Comparison of ENCODE assay signal across 31 mouse cellular contexts in genomic region chr1:179272351-179272750, GRCm38 (mm10).
"Had no signal": no experiment of that assay in that cellular context is flagged by ENCODE, and none has a peak within 500 bp of the region (broad histone marks: within the 10 kb centered on the region; RNA-seq: fewer than 3 reads in every experiment).

No protein-coding gene starts in this region.

- H3K4me1 ChIP-seq: limb, embryonic 10.5 days; limb, embryonic 12.5 days; limb, embryonic 13.5 days; limb, embryonic 15.5 days; liver, embryonic 12.5 days; liver, embryonic 13.5 days; liver, embryonic 15.5 days; lung, embryonic 15.5 days; megakaryocyte, embryonic 14.5 days; midbrain, embryonic 10.5 days; midbrain, embryonic 12.5 days; midbrain, embryonic 15.5 days; neural tube, embryonic 12.5 days had no signal

- DNase-seq: left cerebral cortex, postnatal 4 days; liver; liver, embryonic 13.5 days; liver, postnatal 0 days; lung, adult 18-20 months; lung, adult 2 months; lung, embryonic 14.5 days; lung, postnatal 10 days; lung, postnatal 14 days; lung, postnatal 36 days; lung, postnatal 4 days; midbrain, embryonic 14.5 days had no signal

- H3K36me3 ChIP-seq: limb, embryonic 10.5 days; limb, embryonic 12.5 days; limb, embryonic 13.5 days; limb, embryonic 15.5 days; liver, embryonic 13.5 days; liver, embryonic 15.5 days; lung, embryonic 15.5 days; midbrain, embryonic 10.5 days; midbrain, embryonic 12.5 days; midbrain, embryonic 15.5 days; neural tube, embryonic 12.5 days had no signal

- H3K4me2 ChIP-seq: limb, embryonic 12.5 days; limb, embryonic 13.5 days; limb, embryonic 15.5 days; liver, embryonic 11.5 days; liver, embryonic 12.5 days; liver, embryonic 13.5 days; liver, embryonic 15.5 days; lung, embryonic 14.5 days; lung, embryonic 15.5 days; midbrain, embryonic 11.5 days; midbrain, embryonic 12.5 days; midbrain, embryonic 15.5 days; neural tube, embryonic 12.5 days had no signal

- H3K9me3 ChIP-seq: liver, embryonic 15.5 days; lung, embryonic 15.5 days; midbrain, embryonic 15.5 days had no signal

- ATAC-seq: liver, embryonic 12.5 days; liver, postnatal 0 days; lung, postnatal 0 days; midbrain, embryonic 15.5 days; midbrain, embryonic 16.5 days had no signal

- H3K4me3 ChIP-seq: limb, embryonic 10.5 days; limb, embryonic 12.5 days; limb, embryonic 13.5 days; limb, embryonic 15.5 days; liver, embryonic 12.5 days; liver, embryonic 13.5 days; liver, embryonic 15.5 days; lung, embryonic 15.5 days; megakaryocyte, embryonic 14.5 days; midbrain, embryonic 10.5 days; midbrain, embryonic 12.5 days; midbrain, embryonic 15.5 days; myocyte; neural tube, embryonic 12.5 days had no signal

- H3K27me3 ChIP-seq: limb, embryonic 12.5 days; limb, embryonic 13.5 days; limb, embryonic 15.5 days; liver, embryonic 12.5 days; liver, embryonic 13.5 days; liver, embryonic 15.5 days; lung, embryonic 15.5 days; megakaryocyte, embryonic 14.5 days; midbrain, embryonic 12.5 days; midbrain, embryonic 15.5 days; neural tube, embryonic 12.5 days had no signal

- H3K9ac ChIP-seq: limb, embryonic 12.5 days; limb, embryonic 13.5 days; limb, embryonic 15.5 days; liver, embryonic 12.5 days; liver, embryonic 13.5 days; liver, embryonic 14.5 days; liver, embryonic 15.5 days; liver, postnatal 0 days; lung, embryonic 14.5 days; lung, embryonic 15.5 days; midbrain, embryonic 12.5 days; midbrain, embryonic 15.5 days; neural tube, embryonic 12.5 days had no signal

- H3K27ac ChIP-seq: limb, embryonic 10.5 days; limb, embryonic 12.5 days; limb, embryonic 13.5 days; limb, embryonic 15.5 days; liver, embryonic 12.5 days; liver, embryonic 13.5 days; liver, embryonic 14.5 days; liver, embryonic 15.5 days; lung, embryonic 15.5 days; macrophage; midbrain, embryonic 10.5 days; midbrain, embryonic 12.5 days; midbrain, embryonic 15.5 days; neural tube, embryonic 12.5 days had no signal
